14 mouse cellular contexts compared by ENCODE assay signal in genomic region chr14:27345051-27345885, GRCm38 (mm10).
DNase-seq lines count a peak whose midpoint lies in the region; ATAC-seq and TF ChIP-seq lines count a peak whose summit lies in the region.
"Had no signal": no experiment of that assay in that cellular context is flagged by ENCODE, and none has a peak within 500 bp of the region (broad histone marks: within the 10 kb centered on the region; RNA-seq: fewer than 3 reads in every experiment).

No protein-coding gene starts in this region.

- no peak for ATAC-seq in heart, embryonic 12.5 days (ENCODE audit: insufficient number of reproducible peaks, low FRiP score)
- ATAC-seq in intestine, postnatal 0 days, result no peak; the same call in 1 of the 2 replicates
- ATAC-seq: lung, postnatal 0 days had no signal

- H3K4me3 ChIP-seq in heart, embryonic 12.5 days, result no peak overlapping the region
- H3K4me3 ChIP-seq in intestine, postnatal 0 days (ENCODE audit: low read depth, low read length), result no peak overlapping the region
- H3K4me3 ChIP-seq: midbrain, embryonic 12.5 days; stomach, embryonic 15.5 days had no signal

- peak overlapping the region; percentile 38; the same call in 1 of the 2 replicates for H3K27ac ChIP-seq in heart, embryonic 12.5 days (ENCODE audit: poor library complexity, severe bottlenecking)
- peak overlapping the region; percentile 54 for H3K27ac ChIP-seq in intestine, postnatal 0 days (ENCODE audit: low read depth, low read length)
- H3K27ac ChIP-seq: midbrain, embryonic 12.5 days; stomach, embryonic 15.5 days had no signal

- H3K36me3 ChIP-seq in heart, embryonic 12.5 days, result peaks cover 4% of the 10 kb centered on the region; the same call in 1 of the 2 replicates
- H3K36me3 ChIP-seq in intestine, postnatal 0 days (ENCODE audit: control insufficient read depth, insufficient read depth), result no peaks in the 10 kb centered on the region
- H3K36me3 ChIP-seq: midbrain, embryonic 12.5 days; stomach, embryonic 15.5 days had no signal

- peaks cover 54% of the 10 kb centered on the region for H3K4me1 ChIP-seq in heart, embryonic 12.5 days (replicated peaks)
- H3K4me1 ChIP-seq in intestine, postnatal 0 days (replicated peaks; ENCODE audit: control insufficient read depth, insufficient read depth, low read length), result peaks cover 5% of the 10 kb centered on the region; the same call in 1 of the 2 replicates
- H3K4me1 ChIP-seq: midbrain, embryonic 12.5 days had no signal

- H3K4me2 ChIP-seq in heart, embryonic 12.5 days, result no peak overlapping the region
- no peak overlapping the region for H3K4me2 ChIP-seq in intestine, postnatal 0 days (replicated peaks; ENCODE audit: low read depth)
- H3K4me2 ChIP-seq: midbrain, embryonic 12.5 days; stomach, embryonic 15.5 days had no signal

- 0 out of 2 replicates have a peak, but pooled peaks cover 6% of the 10 kb centered on the region for H3K9me3 ChIP-seq in heart, embryonic 12.5 days (replicated peaks)
- H3K9me3 ChIP-seq in intestine, postnatal 0 days (ENCODE audit: control insufficient read depth), result no peaks in the 10 kb centered on the region
- H3K9me3 ChIP-seq: midbrain, embryonic 12.5 days; stomach, embryonic 15.5 days had no signal

- DNase-seq in heart, postnatal 4 days, result no peak
- peak; percentile 17 for DNase-seq in thymus, postnatal 0 days (ENCODE audit: low spot score)
- no peak for DNase-seq in thymus, postnatal 4 days
- DNase-seq in lung, postnatal 10 days, result no peak
- DNase-seq in urinary bladder, postnatal 36 days (ENCODE audit: low spot score in 2 of 2), result no peak
- DNase-seq in urinary bladder, postnatal 14 days (ENCODE audit: low spot score), result no peak
- DNase-seq: cerebellum, adult 18-20 months; heart, postnatal 14 days; left cerebral cortex, postnatal 4 days had no signal

- TF ChIP-seq CTCF in intestine, postnatal 0 days (IDR thresholded peaks at IDR 0.05; ENCODE audit: low read depth), result no peak

- H3K27me3 ChIP-seq in heart, embryonic 12.5 days (replicated peaks), result no peaks in the 10 kb centered on the region
- H3K27me3 ChIP-seq in intestine, postnatal 0 days (replicated peaks; ENCODE audit: control insufficient read depth, insufficient read depth, low read length), result no peaks in the 10 kb centered on the region
- H3K27me3 ChIP-seq: midbrain, embryonic 12.5 days; stomach, embryonic 15.5 days had no signal

- H3K9ac ChIP-seq in heart, embryonic 12.5 days, result no peak overlapping the region
- H3K9ac ChIP-seq in intestine, postnatal 0 days (ENCODE audit: low read depth, low read length), result no peak overlapping the region
- H3K9ac ChIP-seq: midbrain, embryonic 12.5 days; stomach, embryonic 15.5 days had no signal

- 67% methylated on average over 7 of the region's 7 CpGs for WGBS in heart, embryonic 12.5 days
- WGBS in intestine, postnatal 0 days, result 67% methylated on average over 7 of the region's 7 CpGs
